Mouse (Mus musculus) kidney, adult 2 months (tissue): ENCODE results near the gene Slc39a1.

Source experiments
- CTCF ChIP-seq: fragments of 200-500 bp; conservative IDR thresholded peaks from 2 replicates; pipeline ENCODE4 v1.5.1; 2011; ENCODE audit warnings: low read depth, mild to moderate bottlenecking, control low read depth, low read length, moderate library complexity, mixed read lengths; ENCODE audit not compliant: insufficient read depth, insufficient read length
- POLR2A ChIP-seq: fragments of 200-500 bp; IDR thresholded peaks from one replicate; pipeline ENCODE4 v1.6.1; 2011; ENCODE audit warnings: low read depth, low read length, control low read depth

DNA sequence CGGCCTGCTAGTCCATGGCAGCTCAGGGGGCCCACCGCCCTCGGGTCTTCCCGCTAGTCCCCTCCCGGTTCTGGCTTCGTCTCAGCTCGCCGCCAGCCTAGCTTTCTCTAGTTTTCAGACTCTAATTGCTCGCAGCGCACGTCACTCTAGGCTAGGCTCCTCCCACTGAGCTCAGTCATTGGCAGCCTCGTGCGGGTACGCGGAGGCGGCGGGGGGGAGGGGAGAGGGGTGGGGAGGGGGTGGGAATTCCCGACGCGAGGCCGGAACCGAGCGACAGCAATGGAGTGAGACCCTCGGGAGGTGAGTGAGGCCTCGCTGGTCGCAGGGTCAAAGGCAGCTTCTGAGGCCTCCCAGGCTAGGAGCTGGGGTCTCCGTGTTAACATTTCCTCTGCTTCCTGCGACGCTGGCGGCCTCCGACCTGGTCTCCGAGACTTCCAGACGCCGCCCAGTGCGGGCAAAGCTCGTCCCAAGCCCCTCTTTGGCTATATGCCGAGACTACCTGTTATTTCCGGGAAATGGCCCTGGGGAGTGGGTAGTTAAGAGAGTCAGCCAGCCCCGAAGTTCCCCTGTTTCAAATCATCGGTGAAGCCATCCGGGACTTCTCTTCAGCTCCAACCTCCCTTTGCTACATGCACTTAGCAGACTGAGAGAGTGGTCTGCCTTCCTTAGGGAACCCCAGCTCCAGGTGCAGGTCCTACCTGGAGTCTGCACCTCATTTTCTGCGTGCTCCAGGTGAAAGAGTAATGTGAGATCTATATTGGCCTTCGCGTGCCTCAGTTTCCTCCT is at the start of gene Slc39a1:
- TF ChIP-seq CTCF (no peak), POLR2A (no peak)
